Mouse (Mus musculus): ENCODE data around the gene Ctsl.

Ctsl gene

GRCm38 (mm10) chr13:64312024-64312915 is 58.4 kb downstream of the Ctsl start, which contains the start of gene Aaed1:
Gene Aaed1, minus strand, starts transcription at chr13:64312710.
- peak; percentile 91 for DNase-seq (ENCODE audit: low read depth)

GRCm38 (mm10) chr13:64311266-64311665 is 59.4 kb downstream of the Ctsl start:
- DNase-seq (ENCODE audit: low read depth): peak; percentile 31

- no peak for DNase-seq (ENCODE audit: low read depth)
Observed at GRCm38 (mm10) chr13:64310585-64310984, 60.1 kb downstream of the Ctsl start.

GRCm38 (mm10) chr13:64309842-64310241 is 60.8 kb downstream of the Ctsl start:
- no peak for DNase-seq (ENCODE audit: low read depth)

Data from NIH3T3 (cell line).